Mouse (Mus musculus) heart, postnatal 4 days (tissue): ENCODE data around the gene Tmem62. TPM values are rescaled to one million over a fixed set of nuclear protein-coding genes. Genes with fewer than 3 reads are reported as not detected.

Source experiments
- microRNA-seq, 2 experiments: library from miRNA; unstranded; fragments of <30 nt; microRNA quantifications; one replicate each; pipeline ENCODE4 v1.2.0; 2021 to 2022
- total RNA-seq, 2 experiments: library from RNA; stranded (reverse); gene quantifications; 2 replicates each; pipeline ENCODE4 v1.2.3; 2021

Gene Tmem62
- total RNA-seq, 2 experiments from 2014 or later = 1.8 to 2.3 TPM

Small RNA genes within 50 kb of the gene (microRNA-seq; reads per million reads assigned to microRNA genes)
- gene Gm44325 = 0 to 0.69 reads per million in 2 experiments

Other genes starting within 250 kb of the Tmem62 start
- 10 to 100 TPM; 30.1 to 32.9 TPM for gene Cdan1, start 126.9 kb upstream of the Tmem62 start, total RNA-seq
- gene Ttbk2, start 126.4 kb upstream of the Tmem62 start, total RNA-seq = 10 to 100 TPM; 17.2 to 18.3 TPM
- 10 to 100 TPM; 27.4 to 27.5 TPM for gene Ubr1, start 6.3 kb upstream of the Tmem62 start, total RNA-seq
- 10 to 100 TPM; 26.1 to 29.3 TPM for gene Ccndbp1, start 31.4 kb downstream of the Tmem62 start, total RNA-seq
- gene Epb42, start 60.1 kb downstream of the Tmem62 start, total RNA-seq = under 1 TPM; 0.48 to 0.61 TPM
- gene Tgm5, start 108.8 kb downstream of the Tmem62 start, total RNA-seq = not detected
- gene Tgm7, start 132.8 kb downstream of the Tmem62 start, total RNA-seq = not detected
- 10 to 100 TPM; 11.8 to 12.3 TPM for gene Adal, start 163.4 kb downstream of the Tmem62 start, total RNA-seq
- gene Lcmt2, start 163.6 kb downstream of the Tmem62 start, total RNA-seq = 10 to 100 TPM; 11.2 to 14.3 TPM
- 10 to 100 TPM; 23.5 to 23.8 TPM for gene Tubgcp4, start 193.6 kb downstream of the Tmem62 start, total RNA-seq
- gene Zscan29, start 194.1 kb downstream of the Tmem62 start, total RNA-seq = 1 to 10 TPM; 7.6 to 8.3 TPM